In genomic region chr7:65382515-65383283, GRCm38 (mm10) we compare ENCODE assay signal across 14 mouse cellular contexts.
DNase-seq lines count a peak whose midpoint lies in the region; ATAC-seq and TF ChIP-seq lines count a peak whose summit lies in the region.
"Had no signal": no experiment of that assay in that cellular context is flagged by ENCODE, and none has a peak within 500 bp of the region (broad histone marks: within the 10 kb centered on the region; RNA-seq: fewer than 3 reads in every experiment).

No protein-coding gene starts in this region.

- WGBS in hindbrain, embryonic 15.5 days, result 86% methylated on average over 10 of the region's 10 CpGs
- 89% methylated on average over 10 of the region's 10 CpGs for WGBS in hindbrain, embryonic 14.5 days
- WGBS in midbrain, embryonic 11.5 days, result 84% methylated on average over 10 of the region's 10 CpGs
- WGBS in midbrain, embryonic 16.5 days, result 85% methylated on average over 10 of the region's 10 CpGs
- WGBS in heart, embryonic 13.5 days, result 48% methylated on average over 10 of the region's 10 CpGs
- WGBS in stomach, postnatal 0 days, result 38% methylated on average over 10 of the region's 10 CpGs

- no peaks in the 10 kb centered on the region for H3K27me3 ChIP-seq in hindbrain, embryonic 15.5 days
- H3K27me3 ChIP-seq in hindbrain, embryonic 14.5 days (ENCODE audit: control insufficient read depth, insufficient read depth, low read length), result no peaks in the 10 kb centered on the region
- H3K27me3 ChIP-seq in midbrain, embryonic 11.5 days (ENCODE audit: control insufficient read depth, insufficient read depth, low read length), result no peaks in the 10 kb centered on the region
- no peaks in the 10 kb centered on the region for H3K27me3 ChIP-seq in midbrain, embryonic 16.5 days (ENCODE audit: control insufficient read depth, insufficient read depth, low read depth, low read length)
- no peaks in the 10 kb centered on the region for H3K27me3 ChIP-seq in heart, embryonic 13.5 days (replicated peaks)
- H3K27me3 ChIP-seq in stomach, postnatal 0 days (ENCODE audit: control insufficient read depth, insufficient read depth, low read length), result no peaks in the 10 kb centered on the region
- H3K27me3 ChIP-seq: neural tube, embryonic 12.5 days; Patski had no signal

- no peak for TF ChIP-seq CTCF in stomach, postnatal 0 days (IDR thresholded peaks at IDR 0.05; ENCODE audit: low read depth)

- H3K27ac ChIP-seq in hindbrain, embryonic 15.5 days (replicated peaks), result 0 out of 2 replicates have a peak overlapping the region, but pooled peaks have one; percentile 15
- no peak overlapping the region for H3K27ac ChIP-seq in hindbrain, embryonic 14.5 days
- no peak overlapping the region for H3K27ac ChIP-seq in midbrain, embryonic 11.5 days (ENCODE audit: low read depth, low read length)
- no peak overlapping the region for H3K27ac ChIP-seq in midbrain, embryonic 16.5 days (ENCODE audit: low read length)
- peak overlapping the region; percentile 44 for H3K27ac ChIP-seq in heart, embryonic 13.5 days (replicated peaks)
- peak overlapping the region; percentile 56 for H3K27ac ChIP-seq in stomach, postnatal 0 days (replicated peaks)
- H3K27ac ChIP-seq: neural tube, embryonic 12.5 days had no signal

- H3K36me3 ChIP-seq in hindbrain, embryonic 15.5 days, result no peaks in the 10 kb centered on the region
- no peaks in the 10 kb centered on the region for H3K36me3 ChIP-seq in hindbrain, embryonic 14.5 days (replicated peaks; ENCODE audit: control insufficient read depth, insufficient read depth)
- H3K36me3 ChIP-seq in midbrain, embryonic 11.5 days (ENCODE audit: control insufficient read depth, insufficient read depth, low read length), result no peaks in the 10 kb centered on the region
- H3K36me3 ChIP-seq in midbrain, embryonic 16.5 days (ENCODE audit: control insufficient read depth, insufficient read depth, low read length), result no peaks in the 10 kb centered on the region
- no peaks in the 10 kb centered on the region for H3K36me3 ChIP-seq in heart, embryonic 13.5 days
- no peaks in the 10 kb centered on the region for H3K36me3 ChIP-seq in stomach, postnatal 0 days (ENCODE audit: control insufficient read depth, insufficient read depth, low read length)
- H3K36me3 ChIP-seq: neural tube, embryonic 12.5 days had no signal

- DNase-seq in hindbrain, embryonic 14.5 days (ENCODE audit: low spot score), result no peak
- peak; percentile 39 for DNase-seq in midbrain, embryonic 11.5 days (ENCODE audit: low spot score, missing footprints)
- DNase-seq in stomach, postnatal 0 days (ENCODE audit: low spot score), result no peak
- DNase-seq in cerebellum, postnatal 36 days, result no peak
- DNase-seq: adrenal gland, adult 2 months; kidney, adult 11 months; midbrain, embryonic 14.5 days; retina, postnatal 1 day had no signal

- peaks cover 9% of the 10 kb centered on the region for H3K4me1 ChIP-seq in hindbrain, embryonic 15.5 days (replicated peaks)
- H3K4me1 ChIP-seq in hindbrain, embryonic 14.5 days (replicated peaks; ENCODE audit: control insufficient read depth, insufficient read depth, low read length), result no peaks in the 10 kb centered on the region
- no peaks in the 10 kb centered on the region for H3K4me1 ChIP-seq in midbrain, embryonic 11.5 days (ENCODE audit: control insufficient read depth, insufficient read depth, low read length)
- peaks cover 4% of the 10 kb centered on the region; the same call in 1 of the 2 replicates for H3K4me1 ChIP-seq in midbrain, embryonic 16.5 days (ENCODE audit: control insufficient read depth, insufficient read depth, low read length)
- H3K4me1 ChIP-seq in heart, embryonic 13.5 days, result peaks cover 41% of the 10 kb centered on the region
- H3K4me1 ChIP-seq in stomach, postnatal 0 days (replicated peaks; ENCODE audit: control insufficient read depth, insufficient read depth), result no peaks in the 10 kb centered on the region

- ATAC-seq in hindbrain, embryonic 15.5 days (ENCODE audit: low FRiP score, low read depth), result no peak
- ATAC-seq in hindbrain, embryonic 14.5 days (ENCODE audit: low FRiP score), result no peak
- no peak for ATAC-seq in midbrain, embryonic 11.5 days (ENCODE audit: low FRiP score)
- no peak for ATAC-seq in midbrain, embryonic 16.5 days
- ATAC-seq in heart, embryonic 13.5 days (ENCODE audit: extremely low read depth, insufficient number of reproducible peaks, low FRiP score, low TSS enrichment), result no peak; the same call in 1 of the 2 replicates
- ATAC-seq in stomach, postnatal 0 days (ENCODE audit: low FRiP score, low TSS enrichment), result peak; percentile 51; the same call in 1 of the 2 replicates
- ATAC-seq: Patski had no signal

- no peak overlapping the region for H3K4me2 ChIP-seq in hindbrain, embryonic 15.5 days
- H3K4me2 ChIP-seq in hindbrain, embryonic 14.5 days (replicated peaks), result no peak overlapping the region
- no peak overlapping the region for H3K4me2 ChIP-seq in midbrain, embryonic 11.5 days
- no peak overlapping the region for H3K4me2 ChIP-seq in midbrain, embryonic 16.5 days (ENCODE audit: low read length)
- H3K4me2 ChIP-seq in heart, embryonic 13.5 days, result no peak overlapping the region
- no peak overlapping the region for H3K4me2 ChIP-seq in stomach, postnatal 0 days (replicated peaks; ENCODE audit: low read depth)
- H3K4me2 ChIP-seq: neural tube, embryonic 12.5 days had no signal

- no peak for TF ChIP-seq EP300 in stomach, postnatal 0 days (optimal IDR thresholded peaks at IDR 0.05)

- no peak overlapping the region for H3K9ac ChIP-seq in hindbrain, embryonic 15.5 days
- H3K9ac ChIP-seq in hindbrain, embryonic 14.5 days, result no peak overlapping the region
- no peak overlapping the region for H3K9ac ChIP-seq in midbrain, embryonic 11.5 days (ENCODE audit: low read length)
- H3K9ac ChIP-seq in midbrain, embryonic 16.5 days (ENCODE audit: low read depth, low read length), result no peak overlapping the region
- H3K9ac ChIP-seq in heart, embryonic 13.5 days, result no peak overlapping the region
- no peak overlapping the region for H3K9ac ChIP-seq in stomach, postnatal 0 days (ENCODE audit: low read length)
- H3K9ac ChIP-seq: neural tube, embryonic 12.5 days had no signal

- H3K9me3 ChIP-seq in hindbrain, embryonic 15.5 days, result no peaks in the 10 kb centered on the region
- H3K9me3 ChIP-seq in hindbrain, embryonic 14.5 days (ENCODE audit: control insufficient read depth, low read length), result no peaks in the 10 kb centered on the region
- no peaks in the 10 kb centered on the region for H3K9me3 ChIP-seq in midbrain, embryonic 11.5 days (ENCODE audit: control insufficient read depth, low read length)
- no peaks in the 10 kb centered on the region for H3K9me3 ChIP-seq in midbrain, embryonic 16.5 days (replicated peaks; ENCODE audit: control insufficient read depth, low read length, poor library complexity, severe bottlenecking)
- no peaks in the 10 kb centered on the region for H3K9me3 ChIP-seq in heart, embryonic 13.5 days
- H3K9me3 ChIP-seq in stomach, postnatal 0 days (ENCODE audit: control insufficient read depth, low read length), result no peaks in the 10 kb centered on the region
- H3K9me3 ChIP-seq: neural tube, embryonic 12.5 days had no signal

- no peak overlapping the region for H3K4me3 ChIP-seq in hindbrain, embryonic 15.5 days
- no peak overlapping the region for H3K4me3 ChIP-seq in hindbrain, embryonic 14.5 days (replicated peaks; ENCODE audit: low read length)
- H3K4me3 ChIP-seq in midbrain, embryonic 11.5 days (ENCODE audit: low read depth, low read length), result no peak overlapping the region
- H3K4me3 ChIP-seq in midbrain, embryonic 16.5 days (ENCODE audit: low read depth, low read length), result no peak overlapping the region
- no peak overlapping the region for H3K4me3 ChIP-seq in heart, embryonic 13.5 days
- no peak overlapping the region for H3K4me3 ChIP-seq in stomach, postnatal 0 days (ENCODE audit: low read depth, low read length)
- H3K4me3 ChIP-seq: erythroblast, embryonic 14.5 days; neural tube, embryonic 12.5 days had no signal

Comparison
In these comparisons a context has a peak if more than half of its experiments do, and no peak if none do; other contexts are left out.
1. H3K27ac ChIP-seq: peak in hindbrain, embryonic 15.5 days (single experiment), heart, embryonic 13.5 days (single experiment) and stomach, postnatal 0 days (single experiment); none in hindbrain, embryonic 14.5 days (single experiment), midbrain, embryonic 11.5 days (single experiment) and midbrain, embryonic 16.5 days (single experiment).